Mouse (Mus musculus) myocyte (in vitro differentiated cells): Measurements from ENCODE around the gene Cep164.

Source experiments
- CEBPB ChIP-seq: IDR thresholded peaks from 2 replicates; pipeline ENCODE4 v1.6.1; 2011; ENCODE audit warnings: mild to moderate bottlenecking, moderate library complexity; ENCODE audit not compliant: poor library complexity, insufficient read depth, severe bottlenecking
- E2F4 ChIP-seq: IDR thresholded peaks from one replicate; pipeline ENCODE4 v1.6.1; 2011; ENCODE audit warnings: mild to moderate bottlenecking, control low read depth, moderate library complexity; ENCODE audit not compliant: insufficient read depth
- MAX ChIP-seq: IDR thresholded peaks from one replicate; pipeline ENCODE4 v1.6.1; 2011; ENCODE audit warnings: low read depth, mild to moderate bottlenecking, control low read depth
- MYOD1 ChIP-seq, 3 experiments: IDR thresholded peaks; one replicate each; pipeline ENCODE4 v1.6.1; 2011; ENCODE audit warnings: control low read depth in 2 of 3, low read depth in 2 of 3, mild to moderate bottlenecking in 2 of 3, moderate library complexity in 1 of 3; ENCODE audit not compliant: insufficient read length in 2 of 3, control insufficient read depth in 1 of 3
- MYOG ChIP-seq, 3 experiments: IDR thresholded peaks; one replicate each; pipeline ENCODE4 v1.6.1; 2011; ENCODE audit warnings: control low read depth in 2 of 3, low read depth in 2 of 3, mild to moderate bottlenecking in 2 of 3; ENCODE audit not compliant: insufficient read length in 2 of 3, control insufficient read depth in 1 of 3, insufficient read depth in 1 of 3
- POLR2A ChIP-seq: IDR thresholded peaks from one replicate; pipeline ENCODE4 v1.6.1; 2011; ENCODE audit warnings: low read depth, mild to moderate bottlenecking, control low read depth, moderate library complexity; ENCODE audit not compliant: insufficient read length
- POLR2AphosphoS2 ChIP-seq: IDR thresholded peaks from one replicate; pipeline ENCODE4 v1.6.1; 2011; ENCODE audit warnings: low read depth, control low read depth; ENCODE audit not compliant: insufficient read length
- REST ChIP-seq: IDR thresholded peaks from one replicate; pipeline ENCODE4 v1.6.1; 2011; ENCODE audit warnings: mild to moderate bottlenecking, control low read depth, moderate library complexity; ENCODE audit not compliant: insufficient read depth, insufficient read length
- TCF12 ChIP-seq: IDR thresholded peaks from one replicate; pipeline ENCODE4 v1.6.1; 2011; ENCODE audit warnings: mild to moderate bottlenecking, control low read depth; ENCODE audit not compliant: poor library complexity, insufficient read depth, severe bottlenecking
- TCF3 ChIP-seq: IDR thresholded peaks from one replicate; pipeline ENCODE4 v1.6.1; 2011; ENCODE audit warnings: low read depth, control low read depth; ENCODE audit not compliant: insufficient read length
- USF1 ChIP-seq: IDR thresholded peaks from one replicate; pipeline ENCODE4 v1.6.1; 2011; ENCODE audit warnings: low read depth, mild to moderate bottlenecking, control low read depth, moderate library complexity

GRCm38 (mm10) chr9:45828291-45828963 is at the start of gene Cep164:
- peak; percentile 18 for TF ChIP-seq POLR2A
- no peak for TF ChIP-seq REST
- TF ChIP-seq TCF12 = no peak
- peak; percentile 92 for TF ChIP-seq USF1
- TF ChIP-seq E2F4 = no peak
- no peak for TF ChIP-seq MYOD1 (IDR thresholded peaks at IDR 0.05; ENCODE audit: control insufficient read depth in 1 of 3, insufficient read length in 2 of 3, low read depth in 2 of 3)
- no peak for TF ChIP-seq MYOG (IDR thresholded peaks at IDR 0.05; ENCODE audit: control insufficient read depth in 1 of 3, insufficient read depth in 1 of 3, insufficient read length in 2 of 3, low read depth in 2 of 3)
- no peak for TF ChIP-seq POLR2AphosphoS2
- TF ChIP-seq TCF3 = no peak
- TF ChIP-seq CEBPB = no peak
- TF ChIP-seq MAX = no peak
